Mouse (Mus musculus) bone marrow macrophage, adult 2 months (primary cell): ENCODE results near the gene Vmn2r94. TPM values are rescaled to one million over a fixed set of nuclear protein-coding genes. Genes with fewer than 3 reads are reported as not detected.

ENCODE experiments used
- H3K27ac ChIP-seq: 2 replicates; pipeline ENCODE4 v1.5.1; 2012; ENCODE audit warnings: low read depth, low read length; ENCODE audit not compliant: insufficient read depth
- H3K4me1 ChIP-seq: 2 replicates; pipeline ENCODE4 v1.6.1; 2012; ENCODE audit warnings: low read length; ENCODE audit not compliant: control insufficient read depth, insufficient read depth
- H3K4me3 ChIP-seq: 2 replicates; pipeline ENCODE4 v1.5.1; 2012; ENCODE audit warnings: mild to moderate bottlenecking, low read length, moderate library complexity; ENCODE audit not compliant: insufficient read depth
- CTCF ChIP-seq: IDR thresholded peaks from 2 replicates; pipeline ENCODE4 v1.5.1; 2012; ENCODE audit warnings: low read depth, mild to moderate bottlenecking, low read length, moderate library complexity
- POLR2A ChIP-seq: IDR thresholded peaks from 2 replicates; pipeline ENCODE4 v1.6.1; 2012; ENCODE audit warnings: mild to moderate bottlenecking, low read depth, low read length, borderline replicate concordance
- polyA plus RNA-seq: library from polyadenylated mRNA; stranded (reverse); fragments of >200 nt; gene quantifications from 2 replicates; pipeline ENCODE4 v1.2.4, GENCODE M21; 2012; ENCODE audit not compliant: missing spikeins, insufficient read depth, insufficient read length

Vmn2r94 gene
- not detected in 2 replicates for polyA plus RNA-seq

DNA sequence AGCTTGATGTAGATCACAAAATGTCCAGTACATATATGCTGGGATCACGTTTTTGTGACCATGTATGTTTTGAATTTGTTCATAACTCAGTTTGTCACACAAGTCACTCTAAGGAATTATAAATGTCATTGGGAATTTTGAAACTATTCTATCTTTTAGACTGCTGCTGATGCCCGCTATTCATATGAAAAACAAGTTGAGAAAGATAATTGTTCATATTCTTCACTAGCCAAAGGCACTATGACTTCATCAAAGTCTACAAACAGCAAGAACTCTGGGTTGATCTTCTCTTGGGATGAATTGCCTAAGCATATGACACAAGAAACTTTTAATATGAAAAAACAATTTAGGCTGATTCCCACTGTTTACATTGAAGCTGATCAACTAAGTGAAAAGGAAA lies at the start of gene Vmn2r94:
TSS of gene Vmn2r94 (minus strand) at position 101 of the 400 bp plus-strand sequence.
- Histone ChIP-seq H3K4me3 (no peak within 1 kb of the TSS), H3K4me1 (no peaks in the 10 kb centered on the region), H3K27ac (no peak within 1 kb of the TSS)
- TF ChIP-seq CTCF (no peak), POLR2A (no peak)

DNA sequence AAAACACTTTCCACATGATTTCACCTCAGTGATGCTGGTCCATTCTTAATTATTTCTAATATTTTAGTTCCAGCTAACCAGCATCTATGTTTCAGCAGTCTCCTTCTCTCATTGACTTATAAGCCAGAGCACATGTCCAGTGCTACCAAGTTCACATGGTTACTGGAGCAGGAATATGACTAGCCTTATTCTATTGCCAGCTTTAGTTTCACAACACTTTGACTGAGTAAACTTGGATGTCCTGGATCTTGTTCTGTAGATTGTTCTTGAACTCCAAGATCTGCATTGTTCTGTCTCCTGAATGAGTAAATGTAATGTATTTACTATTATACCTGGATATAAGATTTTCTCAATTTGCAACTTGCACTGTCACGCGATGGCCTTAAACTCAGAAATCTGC lies 45.5 kb upstream of the Vmn2r94 start:
- no peak for TF ChIP-seq CTCF
- TF ChIP-seq POLR2A, result no peak
- H3K4me3 ChIP-seq, result no peak overlapping the region
- H3K27ac ChIP-seq, result no peak overlapping the region
- no peaks in the 10 kb centered on the region for H3K4me1 ChIP-seq

DNA sequence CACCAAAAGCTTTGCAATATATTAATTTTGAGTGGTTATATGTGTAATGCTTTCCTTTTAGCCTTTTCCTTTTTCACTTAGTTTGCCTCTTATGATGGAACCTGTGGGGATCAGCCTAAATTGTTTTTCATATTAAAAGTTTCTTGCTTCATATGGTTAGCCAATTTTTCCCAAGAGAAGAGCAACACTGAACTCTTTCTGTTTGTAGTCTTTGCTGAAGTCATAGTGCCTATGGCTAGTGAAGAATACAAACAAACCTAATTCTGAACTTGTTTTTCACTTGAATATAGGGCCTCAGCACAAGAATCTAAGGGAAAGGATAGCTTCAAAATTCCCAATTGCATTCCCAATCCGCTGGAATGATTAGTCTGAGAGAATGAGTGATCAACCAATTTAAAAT lies 20.2 kb upstream of the Vmn2r94 start, which contains the start of gene Vmn2r93:
TSS of gene Vmn2r93 (plus strand) at position 301 of the 400 bp plus-strand sequence.
- Histone ChIP-seq H3K4me1 (no peaks in the 10 kb centered on the region), H3K27ac (no peak within 1 kb of the TSS), H3K4me3 (no peak within 1 kb of the TSS)
- TF ChIP-seq CTCF (no peak), POLR2A (no peak)

DNA sequence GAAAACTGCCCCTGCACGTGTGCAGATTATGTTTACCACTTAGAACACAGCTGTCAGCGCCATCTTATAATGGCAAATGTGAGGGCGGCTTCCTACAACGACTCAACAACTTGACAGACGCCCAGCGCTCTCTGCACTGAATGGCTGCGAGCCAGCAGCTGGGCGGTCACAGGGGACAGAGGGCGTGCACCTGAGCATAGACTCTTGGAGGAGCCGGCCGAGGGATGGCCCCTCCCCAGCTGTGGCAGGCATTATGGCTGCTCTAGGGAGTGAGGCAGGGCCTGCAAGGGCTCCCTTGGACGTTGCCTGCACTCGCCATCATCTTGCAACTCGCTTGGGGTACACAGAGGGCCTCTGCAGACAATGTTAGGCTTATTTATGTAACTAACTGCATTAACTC lies 40.6 kb downstream of the Vmn2r94 start:
- Histone ChIP-seq H3K27ac (no peak overlapping the region), H3K4me3 (no peak overlapping the region)
- TF ChIP-seq CTCF (no peak), POLR2A (no peak)

DNA sequence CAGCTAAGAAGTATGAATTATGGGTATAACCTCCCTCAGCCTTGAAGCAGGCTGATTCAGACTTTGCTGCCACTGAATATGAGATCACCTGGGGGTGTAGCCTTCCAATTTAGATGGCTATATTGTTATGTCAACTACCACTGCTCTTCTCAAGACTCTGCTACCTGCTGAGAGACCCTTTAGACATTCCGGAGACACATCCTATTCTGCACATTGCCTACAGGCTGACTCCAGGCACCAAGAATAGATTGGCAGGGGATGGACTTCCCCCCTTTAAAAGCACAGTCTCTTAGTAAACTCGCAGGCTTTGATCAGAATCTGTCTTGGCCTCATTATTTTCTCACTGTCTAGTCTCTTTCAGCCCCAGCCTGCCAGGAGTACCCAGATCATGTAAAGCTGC lies 45.6 kb downstream of the Vmn2r94 start:
- TF ChIP-seq CTCF (no peak), POLR2A (no peak)
- Histone ChIP-seq H3K4me1 (no peaks in the 10 kb centered on the region), H3K27ac (no peak overlapping the region), H3K4me3 (no peak overlapping the region)

More for the DNA sequence above, 40.6 kb downstream of the Vmn2r94 start:
- no peaks in the 10 kb centered on the region for H3K4me1 ChIP-seq

DNA sequence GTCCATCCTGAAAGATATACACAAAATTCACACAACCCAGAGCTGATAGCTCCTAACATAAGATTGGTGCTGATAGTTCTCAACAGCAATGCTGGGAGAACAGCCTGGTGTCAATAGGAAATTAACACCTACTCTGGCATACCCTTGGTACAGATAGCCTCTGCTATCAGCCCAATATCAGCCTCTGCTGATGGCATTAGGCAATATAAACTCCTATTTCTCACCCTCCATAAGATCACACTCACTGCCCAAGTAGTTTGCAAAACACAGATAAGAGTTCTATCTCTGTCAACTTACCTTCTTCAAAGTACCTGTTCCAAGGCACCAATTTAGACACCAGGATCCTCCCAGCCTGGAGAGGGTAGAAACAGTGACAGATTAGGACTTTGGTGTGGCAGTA lies 56.3 kb downstream of the Vmn2r94 start:
- Histone ChIP-seq H3K27ac (no peak overlapping the region), H3K4me1 (no peaks in the 10 kb centered on the region), H3K4me3 (no peak overlapping the region)
- no peak for TF ChIP-seq CTCF
- no peak for TF ChIP-seq POLR2A

Other genes starting within 250 kb of the Vmn2r94 start
- gene Vmn2r124, start 228.3 kb downstream of the Vmn2r94 start, polyA plus RNA-seq, result not detected in 2 replicates
- not detected in 2 replicates for gene Vmn2r91, start 192.7 kb downstream of the Vmn2r94 start, polyA plus RNA-seq
- gene Vmn2r92, start 125.9 kb downstream of the Vmn2r94 start, polyA plus RNA-seq, result not detected in 2 replicates
- 0.09 TPM in 1 of 2 replicates, not detected in the other for gene Vmn2r93, start 20.3 kb upstream of the Vmn2r94 start, polyA plus RNA-seq
- gene Vmn2r95, start 146.3 kb upstream of the Vmn2r94 start, polyA plus RNA-seq, result 0.07 and 0.12 TPM in 2 replicates